Mouse (Mus musculus) mesoderm, embryonic 11.5 days (tissue): ENCODE results near the gene Fbxw5.
A peak's percentile ranks its signal among the peaks of the same experiment; 100 is the strongest.

Experiments
- DNase-seq: peaks from one replicate; pipeline ENCODE4 v3.0.0-alpha.2; 2012; ENCODE audit warnings: low read depth, low spot score

Gene Fbxw5

GRCm38 (mm10) chr2:25477967-25478675 lies 22.4 kb upstream of the Fbxw5 start:
- no peak for DNase-seq

GRCm38 (mm10) chr2:25479551-25480311 lies 20.8 kb upstream of the Fbxw5 start:
- DNase-seq: no peak

- no peak for DNase-seq
Measured at GRCm38 (mm10) chr2:25480541-25480940, 20.0 kb upstream of the Fbxw5 start.

GRCm38 (mm10) chr2:25482969-25483368 lies 17.6 kb upstream of the Fbxw5 start:
- no peak for DNase-seq

GRCm38 (mm10) chr2:25484901-25485647 lies 15.5 kb upstream of the Fbxw5 start:
- no peak for DNase-seq

GRCm38 (mm10) chr2:25487965-25488670 lies 12.4 kb upstream of the Fbxw5 start:
- no peak for DNase-seq

GRCm38 (mm10) chr2:25488671-25489068 lies 11.9 kb upstream of the Fbxw5 start:
- DNase-seq: no peak

GRCm38 (mm10) chr2:25492988-25493387 lies 7.6 kb upstream of the Fbxw5 start:
- DNase-seq: no peak

- no peak for DNase-seq
Measured at GRCm38 (mm10) chr2:25493476-25493961, 7.0 kb upstream of the Fbxw5 start, which contains the start of gene Lcn12. Gene Lcn12 (minus strand): TSS chr2:25493911.

- peak; percentile 35 for DNase-seq
Measured at GRCm38 (mm10) chr2:25496462-25496861, 4.1 kb upstream of the Fbxw5 start.

GRCm38 (mm10) chr2:25497846-25498575 lies 2.5 kb upstream of the Fbxw5 start:
- DNase-seq: no peak

- DNase-seq: no peak
Measured at GRCm38 (mm10) chr2:25498622-25499478, 1.7 kb upstream of the Fbxw5 start.

- peak; percentile 10 for DNase-seq
Measured at GRCm38 (mm10) chr2:25500071-25500575, 427 bp upstream of the Fbxw5 start.

- peak; percentile 22 for DNase-seq
Measured at GRCm38 (mm10) chr2:25501593-25502486, 1.3 kb downstream of the Fbxw5 start, which contains the start of gene C8g. Gene C8g (minus strand): TSS chr2:25501719.

GRCm38 (mm10) chr2:25502726-25503125 lies 2.2 kb downstream of the Fbxw5 start:
- DNase-seq: no peak

GRCm38 (mm10) chr2:25504538-25504937 lies 4.0 kb downstream of the Fbxw5 start:
- no peak for DNase-seq

- no peak for DNase-seq
Measured at GRCm38 (mm10) chr2:25505000-25505399, 4.5 kb downstream of the Fbxw5 start.

GRCm38 (mm10) chr2:25505860-25506259 lies 5.3 kb downstream of the Fbxw5 start:
- no peak for DNase-seq
